Mouse (Mus musculus) B cell, adult 2 months (primary cell): ENCODE measurements around the gene Hcrtr1.

Experiments
- DNase-seq, 2 experiments: peaks; one replicate each; pipeline ENCODE4 v3.0.0; 2022

Hcrtr1 gene

GRCm38 (mm10) chr4:130167321-130167720 lies 28.2 kb upstream of the Hcrtr1 start:
- DNase-seq: no peak

- DNase-seq: no peak
Measured at GRCm38 (mm10) chr4:130166592-130166991, 27.4 kb upstream of the Hcrtr1 start.

- DNase-seq: no peak
Measured at GRCm38 (mm10) chr4:130166061-130166460, 26.9 kb upstream of the Hcrtr1 start.

- DNase-seq: no peak
Measured at GRCm38 (mm10) chr4:130164121-130164520, 25.0 kb upstream of the Hcrtr1 start.

- DNase-seq: no peak
Measured at GRCm38 (mm10) chr4:130163391-130163861, 24.3 kb upstream of the Hcrtr1 start.

- DNase-seq: no peak
Measured at GRCm38 (mm10) chr4:130161349-130161748, 22.2 kb upstream of the Hcrtr1 start.

GRCm38 (mm10) chr4:130156812-130157371 lies 17.7 kb upstream of the Hcrtr1 start:
- no peak for DNase-seq

- no peak for DNase-seq
Measured at GRCm38 (mm10) chr4:130154250-130154649, 15.1 kb upstream of the Hcrtr1 start.

GRCm38 (mm10) chr4:130148405-130148804 lies 9.2 kb upstream of the Hcrtr1 start:
- DNase-seq: no peak

GRCm38 (mm10) chr4:130141786-130142185 lies 2.6 kb upstream of the Hcrtr1 start:
- no peak for DNase-seq

GRCm38 (mm10) chr4:130140992-130141402 lies 1.8 kb upstream of the Hcrtr1 start:
- no peak for DNase-seq

GRCm38 (mm10) chr4:130138441-130139213 lies 532 bp downstream of the Hcrtr1 start:
- DNase-seq: peak; percentile 68

- DNase-seq: no peak
Measured at GRCm38 (mm10) chr4:130133399-130133798, 5.8 kb downstream of the Hcrtr1 start.

- no peak for DNase-seq
Measured at GRCm38 (mm10) chr4:130131448-130132105, 7.6 kb downstream of the Hcrtr1 start.

- DNase-seq: no peak
Measured at GRCm38 (mm10) chr4:130130641-130131350, 8.4 kb downstream of the Hcrtr1 start.

GRCm38 (mm10) chr4:130130082-130130481 lies 9.1 kb downstream of the Hcrtr1 start:
- DNase-seq: no peak

GRCm38 (mm10) chr4:130128907-130129306 lies 10.3 kb downstream of the Hcrtr1 start:
- no peak for DNase-seq

- DNase-seq: no peak
Measured at GRCm38 (mm10) chr4:130125935-130126334, 13.2 kb downstream of the Hcrtr1 start.

GRCm38 (mm10) chr4:130125164-130125563 lies 14.0 kb downstream of the Hcrtr1 start:
- DNase-seq: no peak

GRCm38 (mm10) chr4:130124110-130124509 lies 15.0 kb downstream of the Hcrtr1 start:
- DNase-seq: no peak

GRCm38 (mm10) chr4:130123020-130123419 lies 16.1 kb downstream of the Hcrtr1 start:
- DNase-seq: no peak

- no peak for DNase-seq
Measured at GRCm38 (mm10) chr4:130121560-130121959, 17.6 kb downstream of the Hcrtr1 start.

- DNase-seq: no peak
Measured at GRCm38 (mm10) chr4:130120752-130121151, 18.4 kb downstream of the Hcrtr1 start.
